Mouse (Mus musculus): ENCODE data around the gene Sorcs2.
A peak's percentile ranks its signal among the peaks of the same experiment; 100 is the strongest.

Sorcs2 gene

DNA sequence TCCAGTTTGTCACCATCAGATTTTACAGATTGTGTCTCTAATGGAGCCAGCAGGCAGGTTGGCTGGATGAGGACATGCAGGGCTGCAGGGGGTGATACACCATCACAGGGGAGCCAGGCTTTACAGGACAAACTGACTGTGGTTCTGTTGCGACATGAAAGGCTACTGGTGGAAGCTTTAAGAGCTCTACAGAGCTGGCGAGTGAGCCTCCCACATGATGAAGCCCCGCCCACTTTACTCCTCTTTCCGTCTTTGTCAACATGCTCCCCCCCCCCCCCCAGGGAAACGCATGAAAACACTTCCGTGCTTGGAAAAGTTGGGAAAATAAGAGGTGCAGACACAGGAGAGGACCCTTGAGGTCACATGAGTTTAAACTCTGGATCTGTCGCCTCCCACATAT lies 219.7 kb downstream of the Sorcs2 start:
- no peak for DNase-seq (ENCODE audit: low spot score)

DNA sequence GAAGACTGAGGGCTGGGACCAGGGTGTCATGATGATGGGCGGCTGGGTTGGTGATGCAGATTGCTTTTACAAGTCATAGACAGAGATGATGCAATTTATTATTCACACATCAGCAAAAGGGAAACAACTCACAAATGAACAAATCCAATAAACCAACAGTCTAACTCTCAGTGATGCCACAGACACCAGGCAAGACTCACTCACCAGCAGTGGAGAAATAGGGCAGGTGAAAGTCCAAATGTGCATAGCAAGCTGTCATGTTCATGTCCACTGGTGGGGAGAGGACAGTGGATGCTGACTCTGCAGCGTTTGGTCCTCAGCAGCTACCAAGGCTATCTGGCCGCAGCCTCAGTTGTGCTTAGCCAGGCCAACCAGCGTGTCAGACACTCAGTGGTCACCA lies 221.1 kb downstream of the Sorcs2 start:
- DNase-seq (ENCODE audit: low spot score): no peak

DNA sequence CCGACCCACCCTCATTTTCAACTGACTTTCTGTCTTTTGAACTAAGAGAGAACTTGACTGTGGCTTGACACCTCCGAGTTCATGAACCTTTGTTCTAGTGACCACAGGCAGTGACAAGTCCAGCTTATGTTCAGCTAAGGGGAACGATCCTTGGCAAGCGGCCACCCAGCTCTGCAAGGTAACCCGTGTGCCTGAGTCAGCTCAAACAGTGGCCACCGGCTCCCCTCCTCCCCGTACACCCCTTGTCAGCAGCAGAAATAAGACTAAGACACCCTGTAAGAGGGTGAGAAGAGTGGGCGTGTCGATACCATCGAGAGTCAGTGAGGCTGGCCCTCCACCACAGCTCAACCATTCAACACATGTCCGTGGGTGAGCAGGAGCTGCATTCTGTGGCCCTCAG lies 221.5 kb downstream of the Sorcs2 start:
- no peak for DNase-seq (ENCODE audit: low spot score)

DNA sequence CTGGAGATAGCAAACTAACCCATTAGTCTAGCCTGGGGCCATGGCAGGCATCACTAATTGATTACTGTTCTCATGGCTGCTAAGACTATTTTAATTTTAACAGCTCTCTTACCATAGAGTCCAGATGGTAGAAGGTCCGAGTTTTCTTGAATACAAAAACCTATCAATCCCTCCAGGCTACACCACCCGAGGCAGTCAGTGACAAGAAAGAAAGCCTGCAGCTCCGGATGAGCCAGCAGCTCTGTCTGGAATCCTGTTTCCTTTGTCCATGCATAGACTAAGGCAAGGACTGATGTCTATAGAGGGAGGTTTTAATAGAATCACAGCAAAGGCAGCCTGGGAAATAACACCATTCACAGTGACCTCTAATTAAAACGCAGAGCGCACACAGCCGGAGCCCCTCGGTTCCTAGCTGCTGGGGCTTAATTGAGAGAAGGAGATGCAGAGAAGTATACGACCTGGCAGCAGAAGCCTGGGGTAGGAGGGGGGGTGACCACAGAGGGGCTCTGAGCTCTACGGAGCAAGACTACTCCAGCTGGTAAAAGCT lies 223.3 kb downstream of the Sorcs2 start:
- DNase-seq (ENCODE audit: low spot score): peak; percentile 48

DNA sequence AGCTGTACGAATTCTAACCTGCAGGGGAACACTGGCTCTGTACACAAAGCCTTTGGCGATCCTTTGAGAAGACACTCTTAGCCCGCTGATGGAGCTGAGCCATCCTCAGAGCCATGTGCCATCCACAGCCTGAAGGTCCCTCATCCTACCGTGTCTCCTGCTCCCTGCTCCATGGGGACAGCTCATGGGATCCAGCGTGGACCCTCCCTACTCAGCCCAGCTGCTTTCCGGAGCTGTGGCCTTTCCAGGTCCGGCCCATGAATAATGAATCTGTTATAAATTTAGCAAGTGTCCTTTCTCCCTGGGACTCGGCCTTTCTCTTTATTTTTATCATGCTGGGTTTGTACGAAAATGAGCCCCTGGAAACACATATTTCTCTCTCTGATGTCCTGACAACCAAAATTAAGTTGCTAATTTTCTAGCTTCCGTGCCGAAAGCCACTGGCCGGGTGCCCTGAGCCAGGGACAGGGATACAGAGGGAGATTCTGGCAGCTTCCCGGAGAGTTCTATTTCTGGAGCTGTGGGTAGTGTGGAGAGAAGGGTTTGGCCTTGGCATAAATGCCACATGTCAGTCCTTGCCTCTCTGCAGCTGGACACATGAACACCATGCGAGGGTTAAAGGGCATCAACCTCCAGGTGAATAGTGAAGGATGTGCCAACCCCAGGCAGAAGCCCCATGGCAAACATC lies 228.8 kb downstream of the Sorcs2 start:
- DNase-seq (ENCODE audit: low spot score): no peak

DNA sequence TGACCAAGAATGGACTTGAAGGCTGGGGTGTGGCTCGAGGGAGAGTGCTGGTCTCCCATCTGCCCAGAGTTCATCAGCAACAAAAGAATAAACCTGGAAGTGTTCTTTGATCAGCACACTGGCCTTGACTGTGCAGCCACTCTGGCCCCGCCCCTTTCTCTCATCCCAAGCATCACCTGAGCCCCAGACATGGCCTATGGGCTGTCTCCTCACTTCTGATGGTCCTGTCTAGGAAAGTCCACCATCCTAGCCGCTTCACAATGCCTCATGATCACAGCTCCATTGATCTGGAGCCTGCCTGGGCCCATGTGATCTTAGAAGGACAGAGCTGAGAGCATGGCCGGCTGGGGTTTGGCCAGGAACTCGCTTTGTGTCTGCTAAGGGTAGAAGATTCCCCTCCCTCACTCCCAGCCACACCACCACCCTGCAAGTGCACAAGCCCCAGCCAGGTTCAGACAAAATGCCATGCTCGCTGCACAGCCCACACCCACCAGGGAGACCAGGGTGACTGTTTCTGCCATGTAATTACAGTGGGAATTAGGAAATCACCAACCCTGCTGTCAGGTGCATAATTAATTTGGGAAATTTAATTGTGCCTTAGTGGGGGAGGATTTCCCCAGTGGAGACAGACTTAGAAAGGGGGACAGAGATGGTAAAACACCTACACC lies 231.5 kb downstream of the Sorcs2 start:
- no peak for DNase-seq (ENCODE audit: low spot score)

DNA sequence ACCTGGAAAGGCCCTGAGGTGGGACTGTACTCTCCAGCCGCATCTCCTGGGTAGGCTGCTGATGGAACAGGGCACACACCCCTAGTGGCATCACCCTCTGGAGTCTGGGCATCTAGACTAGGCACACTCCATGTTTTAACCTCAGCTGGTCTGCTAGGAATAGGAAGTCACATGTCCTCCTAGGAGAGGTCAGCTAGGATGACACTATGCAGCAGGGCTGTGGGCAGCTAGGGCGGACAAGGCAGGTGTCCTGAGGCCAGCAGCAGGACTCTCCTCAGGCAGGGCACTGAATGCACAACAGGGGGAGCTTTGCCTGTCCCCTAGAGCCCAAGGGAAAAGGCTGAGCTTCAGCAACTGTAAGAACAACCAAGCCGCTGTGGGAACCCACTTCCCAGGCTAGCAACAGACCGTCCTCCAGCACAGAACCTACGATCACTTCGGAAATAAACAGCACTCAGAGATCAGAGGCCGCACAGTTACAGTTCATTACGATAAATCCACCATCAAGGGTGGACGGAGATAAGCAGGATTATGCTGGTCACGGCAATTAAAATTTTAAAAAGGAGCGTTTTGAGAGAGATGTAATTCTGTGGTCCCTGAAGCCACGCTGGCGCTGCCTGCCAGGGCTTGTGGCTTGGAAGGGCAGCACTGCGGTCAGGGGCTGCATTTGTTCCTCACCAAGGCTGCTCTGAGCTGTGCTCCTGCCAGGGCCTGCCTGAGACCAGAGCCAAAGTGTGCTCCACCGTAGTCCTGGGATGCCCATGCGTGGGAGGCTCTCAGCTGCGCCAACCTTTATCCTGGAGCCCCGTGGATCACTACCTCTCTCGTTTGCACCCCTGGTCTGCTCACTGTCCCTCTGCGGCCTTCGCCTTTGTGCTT lies 232.3 kb downstream of the Sorcs2 start:
- no peak for DNase-seq (ENCODE audit: low spot score)

DNA sequence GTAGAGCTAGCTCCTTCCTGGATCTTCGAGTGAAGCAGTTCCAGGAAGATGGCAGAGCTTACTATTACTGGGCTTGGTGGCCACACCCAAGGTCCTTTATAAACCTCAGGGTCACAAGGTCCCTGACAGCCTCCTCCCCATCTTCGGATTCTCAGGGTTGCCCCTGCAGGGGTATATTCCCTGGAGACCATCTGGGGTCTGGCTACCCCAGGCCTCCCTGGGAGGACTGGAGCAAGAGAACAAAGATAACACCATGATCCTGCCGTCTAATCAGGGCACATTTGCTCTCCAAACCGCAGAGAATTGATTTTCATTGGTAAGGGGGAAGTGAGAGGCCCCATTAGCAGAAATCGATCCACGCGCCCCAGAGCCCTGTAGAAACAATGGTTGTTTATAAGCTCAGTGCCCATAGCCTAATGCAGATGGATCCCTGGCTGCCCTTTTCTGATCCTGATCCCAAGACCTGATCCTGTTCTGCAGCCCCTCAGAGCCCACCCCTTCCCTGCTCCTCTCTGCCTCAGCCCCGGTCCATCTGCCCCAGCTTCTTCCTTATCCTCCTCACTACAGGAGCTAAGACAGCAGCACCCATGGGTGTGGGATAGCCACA lies 243.0 kb downstream of the Sorcs2 start:
- DNase-seq (ENCODE audit: low spot score): peak; percentile 25

DNA sequence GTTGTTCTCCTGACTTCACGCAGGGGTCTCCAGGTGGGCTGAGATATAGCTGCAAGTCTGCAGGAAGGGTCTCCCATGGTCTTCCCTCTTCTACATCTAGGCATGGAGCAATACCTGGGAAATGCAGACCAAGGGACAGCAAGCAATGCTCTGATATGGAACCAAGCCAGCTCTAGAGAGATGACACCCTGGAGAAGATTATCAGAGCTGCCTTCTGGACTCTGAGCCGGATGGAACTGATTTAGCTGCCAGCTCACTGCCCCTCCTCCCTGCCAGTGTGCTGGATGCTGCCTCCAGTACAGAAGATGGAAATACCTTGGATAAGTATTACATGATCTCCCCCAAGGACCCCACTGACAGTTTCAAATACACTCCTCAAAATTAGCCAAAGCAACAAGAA lies 244.7 kb downstream of the Sorcs2 start:
- no peak for DNase-seq (ENCODE audit: low spot score)

DNA sequence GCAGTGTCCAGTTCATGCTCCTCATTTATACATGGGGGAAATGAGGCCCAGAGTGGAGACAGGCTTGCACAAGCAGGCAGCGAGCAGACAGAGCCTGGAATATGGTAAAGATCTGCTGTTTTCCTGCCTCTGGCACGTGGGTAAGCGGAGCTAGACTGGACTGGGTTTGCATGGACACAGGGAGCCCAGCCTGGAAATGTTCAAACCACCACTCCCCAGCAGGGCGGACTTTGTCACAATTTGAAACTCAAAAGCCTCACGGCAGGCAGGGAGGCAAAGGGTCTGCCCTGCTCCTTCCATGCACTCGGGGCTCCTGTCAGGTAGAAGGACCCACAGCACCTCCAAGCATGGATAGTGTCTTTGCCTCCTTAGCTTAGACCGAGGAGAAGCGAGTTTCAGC lies 246.9 kb downstream of the Sorcs2 start:
- no peak for DNase-seq (ENCODE audit: low spot score)

DNA sequence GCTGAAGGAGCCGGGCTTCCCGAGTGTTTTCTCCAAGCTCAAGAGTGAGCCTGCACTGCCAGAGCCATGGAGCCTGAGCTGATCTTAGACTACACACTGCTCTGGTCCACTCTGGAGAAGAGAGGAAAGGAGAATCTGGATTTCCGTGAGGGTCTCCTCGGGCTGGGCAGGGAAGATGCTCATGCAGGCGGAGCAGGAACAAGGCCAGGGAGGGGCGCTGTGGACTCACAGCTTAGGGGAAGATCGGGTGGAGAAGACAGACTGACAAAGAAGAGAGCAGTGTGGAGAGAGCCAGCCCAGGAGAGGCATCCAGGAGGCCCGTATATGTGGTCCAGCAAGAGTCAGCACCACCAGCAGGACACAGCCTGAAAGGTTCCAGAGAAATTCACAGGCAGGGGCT lies 248.8 kb downstream of the Sorcs2 start:
- peak; percentile 42 for DNase-seq (ENCODE audit: low spot score)

DNA sequence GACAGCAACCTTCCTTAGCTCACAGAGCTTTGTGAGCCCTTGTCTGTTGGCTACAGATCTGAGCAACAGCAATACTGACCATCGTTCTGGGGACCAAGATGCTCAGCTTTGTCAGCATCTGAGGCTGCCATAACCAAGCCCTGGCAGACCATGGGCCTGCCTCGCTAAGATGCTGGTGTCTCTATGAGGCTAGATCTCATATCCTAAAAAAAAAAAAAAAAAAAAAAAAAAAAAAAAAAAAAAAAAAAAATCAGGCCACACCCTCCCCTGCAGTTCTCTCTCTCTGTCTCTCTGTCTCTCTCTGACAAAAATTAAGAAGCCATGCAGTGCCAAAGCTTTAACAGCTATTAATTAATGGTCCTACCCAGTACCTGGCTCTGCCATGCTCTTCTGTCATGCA lies 251.3 kb downstream of the Sorcs2 start:
- no peak for DNase-seq (ENCODE audit: low spot score)

DNA sequence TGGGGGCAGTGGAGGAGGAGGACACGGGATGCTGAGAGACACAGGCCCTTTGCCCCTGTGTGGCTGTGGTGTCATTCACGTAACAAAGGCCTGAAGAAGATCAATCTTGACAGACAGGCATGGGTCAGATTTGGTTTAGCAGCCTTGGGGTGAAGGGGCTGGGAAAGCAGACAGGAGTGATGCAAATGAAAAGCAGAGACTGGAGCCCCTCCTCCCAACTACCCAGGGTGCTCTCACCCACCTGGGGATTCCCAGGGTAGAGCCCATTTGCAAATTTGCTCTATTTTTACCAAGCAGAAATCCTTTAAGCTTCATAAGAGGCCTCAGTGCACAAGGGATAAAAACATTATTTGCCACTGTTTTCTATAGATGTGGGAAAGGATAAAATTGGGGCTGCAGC lies 253.4 kb downstream of the Sorcs2 start:
- no peak for DNase-seq (ENCODE audit: low spot score)

DNA sequence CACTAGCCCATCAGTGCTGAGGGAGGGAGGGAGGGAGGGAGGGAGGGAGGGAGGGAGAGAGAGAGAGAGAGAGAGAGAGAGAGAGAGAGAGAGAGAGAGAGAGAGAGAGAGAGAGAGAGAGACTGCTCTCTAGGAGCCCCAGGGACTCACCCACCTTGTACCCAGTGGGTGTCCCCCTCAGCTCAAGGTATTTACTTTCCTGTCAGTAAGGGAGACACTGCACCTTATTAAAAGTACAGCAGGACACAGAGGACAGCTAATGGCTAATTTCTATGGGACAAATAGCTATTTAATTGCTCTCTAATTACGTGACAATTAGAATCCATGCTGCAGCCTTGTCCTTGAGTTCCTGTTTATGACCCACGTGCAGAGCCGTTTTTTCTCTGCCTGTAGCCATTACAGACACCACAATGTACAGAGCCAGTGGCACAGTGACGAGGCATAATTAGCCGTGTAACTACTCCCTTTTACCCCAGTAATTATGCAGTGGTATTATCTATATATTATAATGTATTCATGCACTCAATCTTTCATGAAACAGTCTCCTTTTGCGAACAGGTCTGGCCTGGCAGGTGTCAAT lies 256.2 kb downstream of the Sorcs2 start:
- DNase-seq (ENCODE audit: low spot score): no peak

DNA sequence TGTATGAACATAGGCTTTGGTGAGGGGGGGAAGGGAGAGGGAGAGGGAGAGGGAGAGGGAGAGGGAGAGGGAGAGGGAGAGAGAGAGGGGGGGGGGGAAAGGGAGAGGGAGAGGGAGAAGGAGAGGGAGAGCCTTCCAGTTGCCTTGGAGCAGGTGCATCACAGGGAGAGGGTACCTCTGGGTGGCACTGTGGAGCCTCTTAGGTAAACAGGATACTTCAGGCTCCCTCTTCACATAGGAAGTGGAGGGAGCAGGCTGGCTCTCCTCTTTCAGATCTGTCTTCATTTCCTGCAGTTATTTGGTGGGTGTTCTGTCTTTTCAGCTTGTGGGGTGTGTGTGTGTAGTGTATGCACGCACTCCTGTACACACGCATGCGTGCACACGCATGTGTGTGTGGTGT lies 256.8 kb downstream of the Sorcs2 start:
- no peak for DNase-seq (ENCODE audit: low spot score)

DNA sequence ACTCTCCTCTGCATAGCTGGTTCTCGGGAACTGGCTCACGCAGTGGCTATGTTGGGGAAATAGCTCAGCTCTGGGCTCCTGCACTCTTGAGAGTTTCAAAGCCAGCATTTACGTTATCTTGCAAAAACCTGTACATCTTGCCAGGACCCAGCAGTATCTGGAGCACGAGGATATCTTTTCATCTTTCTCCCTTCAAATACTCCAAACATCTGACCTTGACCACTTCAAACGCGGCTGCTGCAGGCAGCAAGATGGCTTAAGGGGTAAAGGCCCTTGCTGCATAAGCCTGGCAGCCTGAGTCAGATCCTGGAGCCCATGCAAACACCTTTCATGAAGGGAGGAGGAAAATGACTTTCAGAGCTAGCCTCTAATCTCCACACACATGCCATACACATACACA lies 258.2 kb downstream of the Sorcs2 start:
- no peak for DNase-seq (ENCODE audit: low spot score)

DNA sequence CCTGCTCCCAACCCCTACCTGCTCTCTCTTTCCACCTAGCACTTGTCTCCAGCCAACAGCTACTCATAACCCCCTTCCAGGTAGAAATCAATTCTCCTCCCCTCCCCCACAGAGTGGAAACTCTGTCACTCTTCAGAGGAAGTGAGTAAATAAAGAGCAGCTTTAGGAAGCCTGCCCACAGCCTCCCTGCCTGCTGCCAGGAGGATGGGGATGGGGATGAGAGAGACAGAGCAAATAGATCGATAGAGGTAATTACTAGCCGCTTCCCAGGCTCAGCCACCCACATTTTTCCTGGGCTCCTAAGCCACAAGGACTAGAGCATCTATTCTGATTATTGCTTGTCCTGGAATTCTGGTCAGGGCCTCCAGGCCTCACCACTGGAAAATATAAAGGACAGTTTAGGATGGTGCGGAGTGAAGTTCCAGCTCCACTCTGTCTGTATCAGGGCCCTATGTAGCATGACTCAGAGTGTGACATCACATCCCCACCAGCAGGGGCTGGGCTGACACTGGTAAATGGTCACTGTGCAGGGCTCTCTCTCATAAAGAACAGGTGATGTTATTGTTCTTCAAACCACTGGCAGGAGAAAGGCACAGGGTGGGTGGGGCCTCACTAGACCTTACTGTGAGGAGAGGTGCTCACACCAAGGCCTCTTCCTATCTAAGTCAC lies 261.9 kb downstream of the Sorcs2 start:
- no peak for DNase-seq (ENCODE audit: low spot score)

DNA sequence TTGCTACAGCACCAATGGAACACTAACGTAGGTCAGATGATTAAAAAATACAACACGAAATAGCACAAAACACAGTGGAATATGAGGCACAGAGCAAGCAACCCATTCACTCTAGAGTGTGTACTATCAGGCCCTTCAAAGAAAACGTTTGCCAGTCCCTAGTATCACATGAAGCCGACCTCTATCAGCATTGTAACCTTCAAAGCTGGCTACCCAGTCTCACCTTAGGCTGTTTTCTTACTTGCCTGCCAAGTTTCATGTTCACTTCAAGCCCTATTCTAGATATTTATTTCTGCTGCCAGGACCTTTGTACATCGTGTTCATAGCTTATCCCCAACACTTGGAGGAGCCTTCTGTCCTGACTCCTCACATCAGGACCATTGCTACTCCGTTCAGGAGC lies 263.6 kb downstream of the Sorcs2 start:
- no peak for DNase-seq (ENCODE audit: low spot score)

DNA sequence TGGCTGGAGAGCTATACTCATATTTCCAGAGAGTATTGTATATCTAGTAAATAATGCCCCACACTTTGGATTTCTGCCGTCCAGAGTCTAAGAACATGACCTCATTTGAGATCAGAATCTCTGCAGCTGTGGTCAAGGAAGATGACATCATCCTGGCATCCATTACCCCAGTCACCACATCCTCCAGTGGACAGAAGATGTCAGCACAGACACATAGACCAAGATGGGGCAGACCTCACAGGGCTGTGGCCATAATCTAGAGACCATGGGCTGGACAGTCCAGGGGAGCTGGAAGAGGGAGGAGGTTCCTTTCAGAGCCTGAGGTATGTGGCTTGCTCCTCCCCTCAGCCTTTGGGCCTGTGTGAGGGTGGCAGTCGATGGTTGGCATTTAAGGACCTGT lies 264.0 kb downstream of the Sorcs2 start:
- no peak for DNase-seq (ENCODE audit: low spot score)

DNA sequence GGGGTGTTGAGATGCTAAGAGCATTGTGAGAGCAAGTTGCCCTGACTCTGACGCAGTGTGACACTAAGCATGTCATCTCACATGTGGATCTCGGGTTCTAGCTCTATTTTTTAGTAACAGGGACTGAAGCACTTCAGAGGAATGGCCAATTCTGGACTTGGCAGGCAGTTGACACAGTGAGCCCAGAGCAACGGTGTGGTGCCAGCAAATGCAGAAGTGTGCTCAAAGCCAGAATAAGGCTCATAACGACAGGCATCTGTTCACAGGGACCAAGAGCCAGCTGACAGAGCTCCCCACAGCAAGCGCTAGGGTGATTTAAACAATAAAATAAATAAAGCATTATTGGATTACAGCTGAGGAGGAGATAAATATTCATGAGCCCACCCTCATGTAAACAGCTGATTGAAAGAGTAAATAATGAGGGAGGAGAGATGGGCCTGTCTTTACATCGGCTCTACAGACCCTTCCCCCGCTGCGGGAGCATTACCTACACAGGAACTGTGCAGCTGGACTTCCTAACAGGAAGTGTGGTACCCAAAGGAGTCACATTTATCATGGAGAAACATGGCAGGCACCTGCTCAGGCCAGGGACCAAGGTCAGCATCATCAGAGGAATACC lies 267.4 kb downstream of the Sorcs2 start:
- no peak for DNase-seq (ENCODE audit: low spot score)

DNA sequence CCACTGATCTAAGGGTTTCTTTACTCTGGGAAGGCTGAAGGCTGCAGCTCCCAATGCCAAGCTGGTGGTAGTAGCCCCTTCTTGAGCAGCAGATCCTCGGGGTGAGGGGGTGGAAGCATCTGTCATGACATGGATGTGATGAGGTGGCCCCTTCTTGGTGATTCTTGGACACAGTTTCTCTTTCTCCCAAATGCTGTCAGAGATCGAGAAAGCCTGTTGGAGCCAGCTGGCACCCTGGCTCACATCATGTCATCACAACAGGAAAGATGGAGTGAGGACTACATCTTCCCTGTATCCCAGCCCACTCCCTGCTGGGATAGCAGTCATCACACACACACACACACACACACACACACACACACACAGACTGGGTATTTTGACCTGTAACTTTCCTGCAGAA lies 268.3 kb downstream of the Sorcs2 start:
- DNase-seq (ENCODE audit: low spot score): no peak
